Mouse (Mus musculus) c-Kit-positive CD71-positive TER-119-positive erythroid progenitor cells, embryonic 14.5 days (primary cell): ENCODE measurements around the gene Tmem177.

Experiments used
- DNase-seq: peaks from one replicate; pipeline ENCODE4 v3.0.0-alpha.2; 2013; ENCODE audit warnings: low spot score

The Tmem177 gene

DNA sequence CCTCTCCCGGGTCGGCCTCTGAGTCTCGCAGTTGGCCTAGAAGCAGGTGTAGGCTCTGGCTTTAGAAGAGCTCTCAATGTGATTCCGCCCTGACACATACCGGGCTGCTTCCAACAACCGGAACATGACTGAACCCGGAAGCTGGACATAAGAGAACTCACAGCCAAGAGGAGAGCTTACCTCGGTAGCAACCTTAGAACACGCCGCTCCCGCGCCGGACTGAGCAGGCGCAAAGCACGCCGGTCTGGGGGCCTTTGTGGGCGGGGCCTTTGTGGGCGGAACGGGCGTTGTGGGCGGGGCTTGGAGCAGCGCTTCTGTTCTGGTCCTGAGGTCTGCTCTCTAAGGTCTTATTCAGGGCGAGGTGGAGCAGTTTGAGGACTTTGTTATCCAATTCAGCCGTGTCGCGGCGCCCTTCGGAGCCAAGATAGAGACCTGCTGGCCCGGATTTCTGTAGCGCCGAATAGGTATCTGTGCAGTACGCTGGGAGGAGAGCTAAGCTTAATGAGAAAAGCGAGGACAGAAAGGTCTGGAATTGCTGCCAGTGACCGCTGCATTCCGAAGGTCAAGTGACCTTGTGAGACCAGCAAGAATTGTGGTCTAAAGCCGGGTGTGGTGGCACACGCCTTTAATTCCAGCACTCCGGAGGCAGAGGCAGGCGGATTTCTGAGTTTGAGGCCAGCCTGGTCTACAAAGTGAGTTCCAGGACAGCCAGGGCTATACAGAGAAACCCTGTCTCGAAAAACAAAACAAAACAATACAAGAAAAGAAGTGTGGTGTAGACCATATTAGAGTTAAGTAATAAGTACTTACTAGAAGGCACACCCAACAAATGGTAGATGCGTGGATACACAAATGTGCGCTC, at the start of gene Tmem177:
TSS of gene Tmem177 (minus strand) at position 256 of the 862 bp plus-strand sequence.
- DNase-seq: peak; percentile 94

DNA sequence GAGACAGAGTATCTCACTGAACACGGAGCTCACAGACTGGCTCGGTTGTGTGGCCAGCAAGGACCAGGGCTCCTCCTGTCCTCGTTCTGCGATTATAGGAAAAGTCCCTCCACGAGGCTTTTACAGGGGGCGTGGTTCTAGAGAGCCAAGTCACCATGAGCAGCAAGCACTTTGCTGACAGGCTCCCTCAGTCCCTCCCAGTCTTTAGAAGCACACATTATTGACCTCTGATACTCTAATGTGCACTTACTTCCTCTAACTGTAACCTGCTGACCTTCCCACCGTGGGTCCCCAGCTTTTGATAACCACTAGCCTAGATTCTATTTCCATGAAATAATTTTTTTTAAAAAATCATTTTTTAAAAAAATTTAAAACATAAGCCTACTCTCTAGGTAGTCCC, 46.9 kb upstream of the Tmem177 start:
- DNase-seq: no peak

DNA sequence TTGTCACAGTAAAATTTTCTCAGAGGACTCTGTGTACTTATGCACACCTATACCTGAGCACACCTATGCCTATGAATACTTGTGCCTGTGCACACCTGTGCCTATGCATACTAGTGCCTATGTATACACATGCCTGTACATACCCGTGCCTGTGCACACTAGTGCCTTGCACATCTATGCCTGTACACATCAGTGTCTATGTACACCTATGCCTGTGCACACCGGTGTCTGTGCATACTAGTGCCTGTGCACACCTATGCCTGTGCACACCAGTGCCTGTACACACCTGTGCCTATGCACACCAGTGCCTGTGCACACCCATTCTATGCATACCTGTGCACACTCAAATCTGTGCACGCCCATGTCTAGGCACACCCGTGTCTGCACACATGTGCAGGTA, 46.5 kb upstream of the Tmem177 start:
- no peak for DNase-seq

DNA sequence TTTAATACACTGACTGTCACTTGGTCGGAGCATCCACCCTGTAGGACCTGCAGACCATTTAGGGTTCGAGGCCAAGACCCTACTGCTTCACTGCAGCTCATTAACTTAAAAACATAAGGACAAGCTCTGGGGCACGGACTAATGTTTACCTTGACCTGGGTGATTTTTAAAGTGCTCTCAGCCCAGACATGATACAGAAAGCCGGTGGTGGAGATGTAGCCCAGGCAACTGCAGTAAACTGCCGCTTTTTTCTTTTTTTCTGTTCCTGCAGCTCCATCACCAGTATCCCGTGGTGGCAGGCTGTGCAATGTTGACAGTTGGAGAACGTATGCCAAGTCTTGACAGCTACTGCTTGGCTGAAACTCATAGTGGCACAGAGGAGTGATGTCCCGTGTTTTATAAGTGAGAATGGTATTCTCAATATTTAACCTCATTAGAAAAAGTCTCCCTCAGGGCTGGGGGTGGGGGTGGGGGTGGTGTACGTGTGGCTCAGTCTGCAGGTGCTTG, 44.8 kb upstream of the Tmem177 start:
- DNase-seq: no peak

DNA sequence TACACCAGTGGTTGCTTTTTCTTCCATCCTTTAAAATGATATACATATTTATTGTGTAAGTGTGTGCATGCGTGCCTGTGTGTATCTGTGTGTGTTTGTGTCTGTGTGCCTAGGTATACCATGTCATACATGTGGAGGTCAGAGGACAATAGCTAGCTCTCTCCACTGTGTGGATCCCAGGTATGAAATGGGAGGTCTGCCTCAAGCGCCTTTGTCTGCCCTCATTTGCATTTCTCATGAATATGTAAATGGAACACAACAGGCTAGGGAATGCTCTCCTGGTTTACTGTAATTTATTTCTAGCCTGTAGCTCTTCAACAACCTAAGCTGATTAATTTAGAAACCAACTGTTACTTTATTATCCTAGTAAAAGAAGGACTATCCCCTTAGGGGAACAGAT, 41.7 kb upstream of the Tmem177 start:
- DNase-seq: no peak

DNA sequence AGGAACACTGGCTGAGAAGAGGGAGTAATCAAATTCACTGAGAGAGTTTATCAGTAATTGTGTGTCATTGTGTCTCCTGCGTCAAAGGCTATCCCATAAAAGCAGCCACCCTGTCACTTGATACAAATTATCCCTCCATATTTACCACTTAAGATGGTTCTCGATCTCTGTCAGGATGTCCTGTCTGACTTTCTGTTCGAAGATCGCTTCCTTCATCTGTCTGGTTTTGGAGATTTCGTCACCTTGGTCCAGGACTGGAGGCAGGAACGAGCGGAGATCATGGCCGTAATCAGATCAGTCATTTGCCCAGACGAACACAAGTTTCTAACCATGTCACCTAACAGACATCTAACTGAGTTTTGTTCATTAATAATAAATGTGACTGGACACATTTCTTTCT, 40.4 kb upstream of the Tmem177 start:
- no peak for DNase-seq

DNA sequence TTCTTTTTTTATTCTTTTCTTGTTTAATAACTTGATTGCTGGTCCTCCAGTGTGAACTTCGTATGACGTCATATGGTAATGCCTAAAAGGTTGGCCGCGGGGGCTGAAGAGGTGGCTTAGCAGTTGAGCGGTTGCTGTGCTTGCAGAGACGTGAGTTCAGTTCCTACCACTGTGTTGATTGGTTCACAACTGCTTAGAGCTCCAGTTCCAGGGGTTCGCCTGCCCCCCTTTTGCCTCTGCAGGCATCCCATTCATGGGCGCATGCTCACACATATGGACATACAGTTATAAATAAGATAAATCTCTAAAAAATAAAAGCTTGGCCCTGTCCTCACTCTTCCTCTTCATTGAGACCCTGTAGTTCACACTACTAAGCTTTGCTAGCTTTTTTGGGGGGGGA, 37.1 kb upstream of the Tmem177 start:
- no peak for DNase-seq

DNA sequence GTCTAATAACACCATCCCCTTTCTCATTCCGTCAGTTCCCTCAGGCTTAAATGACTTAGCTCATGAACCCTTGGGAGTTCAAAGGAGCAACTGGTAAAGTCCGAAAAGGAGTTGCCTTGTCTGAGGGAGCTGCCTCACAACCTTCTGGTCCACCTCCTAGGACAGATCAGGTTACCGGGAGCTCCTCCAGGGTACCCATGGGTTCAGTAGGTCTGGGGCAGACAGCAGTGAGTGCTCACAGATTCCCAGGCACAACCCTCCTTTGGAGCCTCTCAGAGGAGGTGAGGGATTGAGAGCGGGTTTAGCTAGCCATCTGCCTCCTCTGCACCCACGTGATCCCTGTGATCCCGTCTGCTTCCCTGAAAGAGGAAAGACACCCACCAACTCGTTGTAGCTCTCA, 23.9 kb upstream of the Tmem177 start:
- DNase-seq: no peak

DNA sequence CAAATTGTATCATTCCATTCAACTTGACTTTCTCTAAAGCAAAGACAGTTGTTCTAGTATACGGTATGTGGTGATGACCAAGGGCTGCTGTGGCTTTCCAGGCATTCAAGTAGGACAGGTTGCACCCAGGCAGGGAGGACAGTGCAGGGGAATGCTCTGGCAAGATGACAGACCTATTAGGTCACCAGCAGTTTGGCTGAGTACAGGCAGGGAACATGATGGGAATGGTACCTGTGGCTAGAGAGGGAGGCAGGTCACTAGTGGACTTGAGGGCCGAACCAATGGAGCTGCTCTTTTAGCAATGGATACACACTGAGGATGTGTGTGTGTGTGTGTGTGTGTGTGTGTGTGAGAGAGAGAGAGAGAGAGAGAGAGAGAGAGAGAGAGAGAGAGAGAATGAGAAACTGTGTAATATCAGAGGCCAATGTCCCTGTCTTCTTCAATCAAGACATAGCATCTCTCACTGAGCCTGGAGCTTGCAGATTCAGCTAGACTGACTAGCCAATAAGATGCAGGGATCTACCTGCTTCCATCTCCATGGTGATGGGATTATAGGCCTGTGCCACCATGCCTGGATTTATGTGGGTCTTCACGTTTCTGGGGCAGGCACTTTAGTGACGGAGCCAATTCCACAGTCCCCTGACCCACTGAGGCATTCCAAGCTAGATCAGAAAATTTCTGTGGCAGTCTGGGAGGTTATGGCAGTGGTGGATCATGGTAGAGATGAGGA, 18.6 kb upstream of the Tmem177 start:
- no peak for DNase-seq

DNA sequence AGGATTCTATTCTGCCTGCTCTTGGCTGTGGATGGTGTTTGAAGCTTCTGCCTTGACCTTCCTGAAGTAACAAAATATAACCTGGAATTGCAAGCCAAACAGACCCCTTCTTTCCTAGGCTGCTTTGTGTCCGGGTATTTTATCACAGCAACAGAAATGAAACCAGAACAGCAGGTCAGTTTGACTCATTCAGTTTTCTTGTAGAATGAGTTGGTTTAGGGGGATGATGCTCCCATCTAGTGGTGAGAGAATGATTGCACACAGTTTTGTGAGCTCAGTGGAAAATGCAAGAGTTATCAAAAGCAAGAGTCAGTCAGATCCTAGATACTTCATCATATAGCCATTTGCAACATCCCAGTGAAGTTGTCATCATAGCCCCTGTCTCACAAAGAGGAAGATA, 16.7 kb upstream of the Tmem177 start:
- DNase-seq: no peak

DNA sequence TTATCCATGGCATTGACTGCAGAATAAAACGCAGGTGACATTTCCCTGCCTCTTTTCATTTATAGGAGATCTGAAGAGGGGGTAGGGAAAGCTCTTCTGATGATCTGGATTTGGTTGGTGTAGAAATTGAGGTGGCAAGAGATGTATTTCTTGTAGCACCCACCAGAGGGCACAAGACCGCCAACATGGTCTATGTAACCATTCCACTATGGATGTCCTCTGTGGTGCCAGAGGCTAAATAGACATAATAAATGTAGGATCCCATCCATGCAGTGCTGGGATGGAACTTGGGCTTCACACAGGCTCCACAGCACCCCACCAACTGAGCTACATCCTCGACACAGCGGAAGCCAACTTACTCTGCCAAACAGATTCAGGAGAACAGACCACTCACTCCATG, 6.3 kb upstream of the Tmem177 start:
- DNase-seq: peak; percentile 24

DNA sequence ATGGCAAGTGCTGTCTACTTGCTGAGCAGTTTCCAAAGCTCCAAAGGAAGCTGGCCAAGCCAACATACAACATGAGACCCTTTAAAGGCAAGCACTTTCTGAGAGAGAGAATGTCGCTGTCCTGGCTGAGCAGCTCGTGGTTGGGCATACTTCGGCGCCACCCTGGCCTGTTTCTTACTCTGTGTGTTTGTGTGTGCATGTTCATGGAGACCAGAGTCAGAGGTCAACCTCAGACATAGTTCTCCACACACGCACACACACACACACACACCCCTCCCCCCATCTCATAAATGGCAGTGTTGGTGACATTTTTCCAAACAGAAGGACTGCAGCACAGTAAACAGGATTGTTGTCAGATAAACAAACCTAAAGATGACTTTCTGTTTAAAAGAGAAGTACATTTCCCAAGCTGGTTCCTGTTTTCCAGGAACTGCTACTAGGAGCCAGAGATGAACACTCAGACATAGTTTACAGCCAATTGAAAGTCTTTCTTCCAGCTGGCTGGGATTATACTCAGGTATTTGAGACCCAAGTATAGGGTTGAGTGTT, 3.9 kb upstream of the Tmem177 start:
- DNase-seq: no peak

DNA sequence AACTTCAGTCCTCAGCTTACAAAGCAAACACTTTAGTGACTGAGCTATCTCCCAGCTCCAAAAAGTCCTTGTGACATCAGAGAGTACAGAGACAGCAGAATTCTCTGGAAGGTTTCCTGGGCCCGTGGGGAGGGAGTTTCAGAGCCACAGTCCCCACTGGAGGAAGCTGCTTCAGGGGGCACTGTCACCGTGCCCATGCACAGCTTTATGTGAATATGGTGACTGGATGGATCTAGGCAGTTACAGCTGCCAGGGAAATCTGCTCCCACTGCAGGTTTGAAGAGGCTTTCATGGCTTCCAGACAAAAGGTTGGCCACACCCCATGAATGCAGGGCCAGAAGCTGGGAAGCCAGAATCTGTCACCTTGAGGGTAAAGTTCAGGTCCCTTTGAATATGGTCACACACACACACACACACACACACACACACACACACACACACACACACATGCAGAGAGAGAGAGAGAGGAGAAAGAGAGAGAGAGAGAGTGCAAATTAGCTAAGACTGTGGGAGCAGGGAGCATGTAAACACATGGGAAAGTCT, 5.7 kb downstream of the Tmem177 start:
- DNase-seq: no peak

DNA sequence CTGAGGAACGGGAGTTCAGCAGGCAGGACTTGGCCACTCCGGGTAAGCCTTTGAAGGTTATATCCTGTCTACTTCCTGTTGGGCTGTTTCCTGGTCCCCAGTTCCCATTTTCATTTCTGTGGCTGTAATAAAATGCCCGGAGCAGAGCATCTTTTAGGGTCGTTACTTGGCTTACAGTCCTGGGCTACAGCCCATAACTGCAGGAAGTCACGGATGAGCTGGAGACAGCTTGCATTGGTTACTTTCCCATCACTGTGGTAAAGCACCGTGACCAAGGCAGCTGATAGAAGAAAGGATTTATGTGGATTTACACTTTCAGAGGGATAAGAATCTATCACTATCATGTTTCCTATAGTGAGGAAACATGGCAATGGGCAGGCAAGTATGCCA, 9.8 kb downstream of the Tmem177 start:
- DNase-seq: no peak

DNA sequence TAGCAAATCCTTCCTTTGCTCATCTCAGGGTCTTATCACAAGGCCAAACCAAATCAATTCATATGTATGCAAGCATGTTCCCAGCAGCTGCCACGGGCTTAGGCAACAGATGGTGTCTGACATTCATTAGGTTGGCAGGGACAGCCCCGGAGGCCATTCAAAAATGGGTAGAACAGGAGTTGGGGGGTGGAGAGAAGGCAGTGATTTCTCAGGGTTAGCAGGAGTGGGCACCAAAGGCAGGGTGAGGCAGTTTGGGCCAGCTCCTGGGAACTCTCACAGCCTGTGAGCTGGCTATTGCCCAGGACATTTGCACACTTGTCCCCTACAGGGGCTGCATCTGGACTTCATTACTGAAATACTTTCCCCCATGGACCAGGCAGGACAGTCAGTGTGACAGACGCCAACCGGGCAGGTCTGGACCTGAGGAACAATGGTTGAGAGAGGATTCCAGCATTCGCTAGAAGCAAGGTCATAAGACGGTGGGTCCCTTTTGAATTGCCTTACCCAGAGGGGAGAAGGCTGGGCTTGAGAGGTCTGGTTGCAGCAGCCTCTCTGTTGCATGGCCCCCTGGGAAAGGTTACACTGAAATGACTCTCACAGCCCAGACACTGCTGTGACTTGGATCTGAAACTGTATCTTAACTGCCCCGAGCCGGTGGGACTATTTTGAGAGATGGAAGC, 10.3 kb downstream of the Tmem177 start:
- DNase-seq: no peak

DNA sequence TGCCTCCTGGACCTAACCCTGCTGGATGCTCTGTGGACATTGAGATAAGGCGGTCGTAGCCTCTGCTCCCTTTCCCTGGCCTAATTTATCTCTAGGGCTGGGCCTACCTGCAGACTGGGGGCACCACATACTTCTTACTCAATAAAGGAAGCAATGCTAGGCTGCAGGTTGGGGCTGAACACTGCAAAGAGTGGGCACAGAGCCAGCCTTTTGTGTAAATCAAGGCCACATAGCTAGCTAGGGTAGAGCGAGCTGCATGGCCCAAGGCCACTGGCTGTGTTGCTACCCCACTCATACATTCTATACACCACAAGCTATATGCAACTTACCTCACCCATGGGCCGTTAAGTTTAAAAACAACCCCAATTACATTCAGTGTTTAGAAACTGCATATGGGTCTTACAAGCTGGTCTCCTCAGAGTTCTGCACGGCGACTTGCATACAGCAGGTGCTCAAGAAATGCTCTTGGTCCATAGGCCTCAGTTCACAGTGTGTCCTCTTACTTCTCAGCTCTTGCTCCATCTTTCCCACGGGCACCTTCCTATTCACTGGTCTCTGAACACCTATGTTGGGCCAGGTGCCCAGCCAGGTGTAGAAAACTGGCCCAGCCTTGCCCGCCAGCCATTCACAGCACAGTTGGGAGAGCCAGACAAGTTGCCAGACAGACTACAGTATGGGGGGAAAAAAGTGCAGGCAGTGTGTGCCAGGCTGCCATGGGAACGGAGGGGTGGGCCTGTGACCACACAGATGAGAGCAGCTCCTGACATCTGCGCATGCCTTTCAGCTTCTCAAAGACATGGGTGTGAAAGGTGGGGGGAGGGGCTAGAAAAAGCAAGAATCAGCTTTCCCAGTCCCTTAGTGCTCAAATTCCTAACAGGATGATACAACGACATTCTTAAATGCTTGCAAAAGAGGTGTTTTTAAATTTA, 13.5 kb downstream of the Tmem177 start:
- DNase-seq: no peak

DNA sequence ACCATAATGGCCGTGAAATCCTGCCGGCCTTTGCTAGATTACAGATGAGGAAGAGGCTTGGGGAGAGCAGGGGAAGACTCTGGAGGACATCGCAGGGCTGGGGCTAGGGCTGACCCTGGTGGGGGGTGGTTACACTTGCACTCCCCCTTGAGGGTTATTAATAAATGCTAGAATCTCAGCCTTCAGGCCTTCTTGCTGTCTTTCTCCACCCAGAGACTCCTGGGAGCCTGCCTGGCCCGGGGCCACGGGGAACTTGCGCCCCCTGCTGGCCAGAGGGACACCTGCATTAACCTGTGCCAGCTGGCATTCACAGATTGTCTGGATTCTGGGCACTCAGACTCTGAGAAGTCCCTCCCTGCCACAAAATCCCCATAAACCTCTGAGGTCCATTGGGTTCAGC, 18.1 kb downstream of the Tmem177 start:
- DNase-seq: peak; percentile 40

DNA sequence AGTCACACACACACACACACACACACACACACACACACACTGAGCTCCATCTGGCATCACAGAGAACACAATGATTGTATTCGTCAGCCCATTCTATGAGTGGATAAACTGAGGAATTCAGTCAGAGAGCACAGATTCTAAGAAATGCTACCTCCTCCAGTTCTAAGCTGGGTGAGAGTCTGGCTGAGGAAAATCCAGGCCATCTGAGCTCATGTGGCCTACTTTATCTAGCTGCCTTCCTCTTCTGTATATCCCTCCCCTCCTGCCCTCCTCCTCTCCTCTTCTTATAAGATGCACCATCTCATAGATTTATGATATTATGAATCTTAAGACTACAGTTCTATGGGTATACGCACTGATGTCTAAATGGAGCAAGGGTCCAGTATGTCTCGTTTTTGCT, 19.4 kb downstream of the Tmem177 start:
- DNase-seq: no peak

DNA sequence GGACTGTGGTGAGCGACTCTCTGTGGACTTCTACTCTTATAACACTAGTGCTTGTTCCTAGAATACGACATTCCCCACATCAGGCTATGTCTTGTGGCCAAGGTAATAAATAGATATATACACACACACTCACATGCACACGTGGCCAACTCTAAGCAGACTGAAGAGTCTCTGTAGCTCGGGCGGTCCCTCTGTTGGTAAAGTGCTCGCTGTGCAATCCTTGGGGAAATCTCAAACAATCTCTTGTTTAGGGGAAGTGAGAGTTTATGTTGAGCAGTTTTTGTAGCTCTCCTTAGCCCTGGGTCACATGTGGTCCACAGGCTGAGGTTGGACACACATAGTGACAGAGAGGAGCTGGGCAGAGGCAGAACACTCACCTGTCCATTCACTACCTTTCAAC, 20.1 kb downstream of the Tmem177 start:
- DNase-seq: no peak

DNA sequence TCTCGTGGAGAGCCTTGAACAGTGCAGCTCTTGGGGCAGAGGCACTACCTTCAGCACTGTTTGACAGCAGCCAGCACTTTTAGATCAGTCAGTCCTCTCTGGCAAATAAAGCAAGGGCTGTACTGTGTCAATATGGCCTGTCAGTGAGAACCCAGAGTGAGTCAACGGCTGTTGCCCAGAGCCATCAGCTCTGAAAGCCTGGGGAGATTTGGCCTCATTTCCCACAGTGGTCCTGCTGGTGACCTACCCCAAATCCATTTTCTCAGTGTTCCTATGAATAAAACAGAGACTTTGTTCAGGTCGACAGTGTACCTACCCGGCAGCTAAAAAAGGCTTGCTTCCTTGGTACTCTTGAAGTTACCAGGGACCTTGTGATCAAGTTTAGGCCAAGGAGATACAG, 21.1 kb downstream of the Tmem177 start:
- no peak for DNase-seq

DNA sequence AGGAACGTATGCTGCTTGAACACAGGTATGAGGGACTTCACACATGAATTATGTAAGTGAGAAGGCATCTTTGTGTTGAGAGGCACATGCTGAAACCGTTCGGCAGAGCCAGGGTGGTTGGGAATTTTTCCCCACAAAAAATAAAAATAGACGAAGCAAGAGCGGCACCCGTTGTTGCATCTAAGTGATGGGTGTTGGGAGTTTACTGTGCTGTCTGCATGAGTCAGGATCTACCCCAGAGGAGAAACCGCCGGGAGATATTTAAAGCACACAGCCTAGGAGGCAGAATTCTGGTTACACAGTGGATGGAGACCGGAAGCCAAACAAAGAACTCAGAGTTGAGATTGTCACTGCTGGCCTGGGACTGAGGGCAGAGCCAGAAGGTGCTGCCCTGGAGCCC, 21.9 kb downstream of the Tmem177 start:
- DNase-seq: no peak
